Mouse (Mus musculus): Measurements from ENCODE around the gene Wasf2.

DNA sequence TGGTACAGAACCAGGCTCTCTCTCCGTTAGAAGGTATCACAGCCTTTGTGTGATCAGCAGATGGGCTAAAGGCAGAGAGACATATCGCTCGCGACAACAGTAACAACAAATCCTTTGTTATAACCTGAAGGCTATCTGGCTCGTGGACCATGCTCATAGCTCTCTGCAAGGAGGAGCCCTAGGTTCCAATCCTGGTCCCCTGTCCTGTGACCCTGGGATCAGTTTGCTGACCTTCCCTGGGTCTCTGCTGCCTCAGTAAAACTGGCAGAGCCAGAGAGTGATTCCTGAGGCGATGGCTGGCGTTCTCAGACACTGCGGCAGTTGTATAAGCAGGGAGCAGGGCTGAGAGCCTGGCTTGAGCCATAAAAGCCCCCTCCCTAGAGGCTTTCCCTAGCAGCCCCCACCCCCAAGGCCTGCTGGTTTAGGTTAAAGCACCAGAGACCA lies 40.0 kb upstream of the Wasf2 start:
- TF ChIP-seq POLR2A (IDR thresholded peaks at IDR 0.05; ENCODE audit: low read depth, low read length), result no peak
- TF ChIP-seq CTCF (conservative IDR thresholded peaks at IDR 0.05; ENCODE audit: insufficient read depth, insufficient read length, low read depth, low read length), result no peak
